Mouse (Mus musculus) testis, postnatal 14 days (tissue): ENCODE data around the gene Galnt9.

Experiments used
- DNase-seq: peaks from one replicate; pipeline ENCODE4 v3.0.0; 2021; ENCODE audit warnings: low spot score

The Galnt9 gene

DNA sequence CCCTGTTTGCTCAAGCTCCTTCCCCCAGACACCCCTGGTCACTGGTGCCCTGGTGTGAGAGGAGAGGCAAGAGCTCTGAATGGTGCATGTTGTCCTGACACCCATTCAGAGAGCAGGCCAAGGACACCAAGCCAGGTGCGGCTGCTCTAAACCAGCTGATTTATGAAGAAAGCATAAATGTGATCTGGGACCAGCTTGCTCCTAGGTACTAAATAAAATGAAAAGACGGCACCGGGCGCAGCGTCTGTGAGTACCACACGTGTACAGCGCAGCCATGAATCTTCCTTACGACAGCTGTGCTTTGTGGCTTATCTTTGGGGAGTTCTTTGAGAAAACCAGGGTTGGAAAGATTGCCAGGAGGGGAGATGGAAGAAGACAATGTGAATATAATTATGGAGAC is 8.2 kb upstream of the Galnt9 start:
- no peak for DNase-seq

GRCm38 (mm10) chr5:110540947-110541346 is 3.2 kb upstream of the Galnt9 start:
- no peak for DNase-seq

GRCm38 (mm10) chr5:110541456-110541855 is 2.7 kb upstream of the Galnt9 start:
- no peak for DNase-seq

- no peak for DNase-seq
These were observed 525 bp downstream of the Galnt9 start for GRCm38 (mm10) chr5:110544691-110545069.

DNA sequence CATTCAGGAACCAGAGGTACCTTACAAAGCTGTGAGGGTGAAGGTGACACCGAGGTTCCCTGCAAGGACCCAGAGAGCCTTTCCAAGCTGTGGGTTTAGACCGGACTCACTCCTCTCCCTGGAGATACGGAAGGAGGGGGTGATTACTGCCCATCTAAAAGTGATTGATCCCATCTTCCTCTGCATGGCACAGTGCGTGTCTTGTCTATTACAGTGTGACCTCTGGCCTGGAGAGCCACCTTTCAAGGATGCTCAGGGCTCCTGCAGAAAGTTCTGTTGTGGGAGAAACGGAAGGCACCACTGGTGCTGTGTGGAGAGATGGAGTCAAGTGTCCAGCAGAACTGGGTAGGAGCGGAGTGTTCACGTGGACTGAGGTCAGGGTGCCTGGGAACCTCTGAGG is 1.2 kb downstream of the Galnt9 start:
- DNase-seq = no peak

GRCm38 (mm10) chr5:110546136-110546535 is 2.0 kb downstream of the Galnt9 start:
- DNase-seq = no peak

DNA sequence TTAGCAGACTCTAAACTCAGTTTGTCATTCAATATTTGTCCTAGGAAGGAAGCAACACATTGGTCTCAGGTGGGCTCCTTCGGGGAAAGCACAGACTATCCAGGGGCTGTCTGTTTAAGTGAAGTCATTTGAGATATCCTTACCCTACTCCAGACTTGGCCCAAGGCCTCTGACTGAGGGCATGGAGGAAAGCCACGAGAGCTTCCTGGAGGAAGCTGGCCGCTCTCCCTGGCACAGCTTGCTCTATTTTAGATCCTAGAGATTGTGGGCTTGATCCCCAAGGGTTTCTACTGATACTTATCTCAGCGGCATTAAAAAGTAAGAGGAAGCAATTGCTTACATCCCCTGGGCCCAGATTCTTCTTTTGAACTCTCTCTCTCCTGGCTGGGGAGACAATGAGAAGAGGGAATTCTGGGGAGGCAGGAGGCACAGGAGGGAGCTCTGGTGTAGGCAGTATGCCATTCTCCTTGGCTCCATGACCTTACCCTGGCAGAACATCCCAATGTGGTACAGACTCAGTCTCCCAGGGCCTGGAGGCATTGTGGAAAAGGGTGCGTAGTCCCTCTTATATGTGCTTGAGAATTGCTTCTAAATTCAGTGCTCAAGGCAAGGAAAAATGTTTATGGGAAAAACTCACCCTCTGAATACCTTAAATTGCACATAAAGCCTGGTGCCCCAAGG is 2.7 kb downstream of the Galnt9 start:
- DNase-seq = no peak

DNA sequence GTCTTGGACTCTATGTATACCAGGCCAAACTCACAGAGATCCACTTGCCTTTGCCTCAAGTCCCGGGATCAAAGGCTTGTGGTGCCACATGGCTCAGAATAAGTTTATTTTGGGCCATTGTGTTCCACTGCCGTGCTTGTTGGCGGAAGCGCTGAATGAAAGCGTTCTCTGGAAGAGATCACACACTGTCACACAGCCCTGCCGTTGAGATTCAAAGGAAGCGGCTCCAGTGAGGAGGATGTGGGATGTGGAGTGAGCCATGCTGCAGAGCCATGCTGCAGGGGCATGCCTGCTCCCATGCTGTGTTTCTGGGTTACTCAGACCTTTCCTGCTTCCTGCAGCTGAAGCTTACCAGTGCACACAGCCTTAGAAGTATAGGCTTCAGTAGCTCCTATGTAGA is 4.3 kb downstream of the Galnt9 start:
- DNase-seq = no peak

- no peak for DNase-seq
These were observed 6.0 kb downstream of the Galnt9 start for GRCm38 (mm10) chr5:110550189-110550588.

DNA sequence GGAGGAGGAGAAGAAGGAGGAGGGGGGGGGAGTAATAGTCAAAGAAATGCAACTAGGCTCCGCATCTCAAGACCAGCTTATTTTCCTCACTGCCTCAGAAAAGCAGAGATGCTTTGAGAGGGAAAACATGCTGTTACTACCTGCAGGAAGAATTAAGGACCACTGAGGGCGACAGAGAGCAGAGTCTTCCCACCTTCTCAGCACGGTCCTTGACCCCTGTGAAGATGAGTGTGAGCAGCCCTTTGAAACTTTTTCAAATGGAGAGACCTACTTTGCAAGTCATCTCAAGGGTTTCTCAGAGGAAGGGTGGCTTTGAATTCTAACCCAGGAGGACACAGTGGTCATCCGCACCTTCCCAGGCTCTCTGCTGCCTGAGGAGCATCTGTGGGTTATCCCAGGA is 6.7 kb downstream of the Galnt9 start:
- DNase-seq = no peak

DNA sequence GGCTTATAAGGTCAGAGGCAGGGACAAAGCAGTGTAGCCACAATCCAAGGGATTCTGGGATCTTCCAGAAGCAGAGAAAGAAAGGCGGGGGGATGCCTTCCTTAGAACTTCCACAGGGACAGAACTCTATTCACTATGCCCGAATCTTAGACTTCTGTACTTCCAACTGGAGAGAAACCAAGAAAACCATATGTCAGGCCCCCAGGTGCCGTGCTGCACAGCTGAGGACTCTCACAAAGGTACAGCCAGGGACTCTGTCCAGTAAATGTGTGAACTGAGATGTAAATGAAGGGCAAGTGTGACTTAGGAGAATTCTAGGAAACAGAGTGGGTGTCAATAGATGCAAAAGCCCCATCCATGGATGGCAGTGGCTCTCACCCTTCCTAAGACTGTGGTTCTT is 7.8 kb downstream of the Galnt9 start:
- DNase-seq = no peak

- no peak for DNase-seq
These were observed 9.2 kb downstream of the Galnt9 start for GRCm38 (mm10) chr5:110553315-110553714.

DNA sequence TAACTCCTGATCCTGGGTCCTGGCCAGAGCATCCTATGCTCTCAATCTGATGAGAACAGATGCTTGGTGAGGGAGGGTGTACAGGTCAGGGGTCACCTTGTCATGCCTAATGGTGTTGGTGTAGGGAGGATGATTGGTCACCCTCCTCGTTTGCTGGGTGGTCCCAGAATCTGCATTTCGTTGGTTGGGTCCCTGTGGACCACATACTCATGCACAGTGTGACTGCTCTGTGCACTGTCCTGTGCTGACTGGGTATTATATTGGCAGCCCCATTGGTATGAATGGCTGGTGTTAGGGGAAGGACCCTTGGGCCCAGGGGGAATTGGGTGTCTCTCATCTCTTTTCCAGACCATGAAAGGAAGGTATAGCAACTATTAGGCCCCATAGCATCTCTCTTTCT is 11.0 kb downstream of the Galnt9 start:
- no peak for DNase-seq

DNA sequence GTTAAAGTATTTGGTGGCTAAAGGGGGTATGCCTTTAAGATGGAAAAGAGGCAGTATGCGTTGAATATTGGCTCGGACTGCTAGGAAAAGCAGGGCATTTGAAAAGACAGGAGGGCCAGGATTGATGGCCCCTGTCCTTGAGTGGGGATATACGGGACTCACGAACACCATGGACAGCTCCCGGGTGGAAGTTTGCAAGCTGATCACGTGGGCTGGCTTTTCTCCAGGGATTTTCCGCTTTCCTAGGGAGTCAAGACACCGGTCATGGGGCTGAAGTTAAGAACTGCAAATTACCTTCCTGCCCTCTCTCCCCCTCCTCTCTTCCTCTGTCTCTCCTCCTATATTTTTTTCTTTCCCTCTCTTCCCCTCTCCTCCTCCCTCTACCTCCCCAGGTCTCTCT is 14.2 kb downstream of the Galnt9 start:
- DNase-seq = peak; percentile 73

GRCm38 (mm10) chr5:110559679-110560078 is 15.5 kb downstream of the Galnt9 start:
- DNase-seq = no peak

DNA sequence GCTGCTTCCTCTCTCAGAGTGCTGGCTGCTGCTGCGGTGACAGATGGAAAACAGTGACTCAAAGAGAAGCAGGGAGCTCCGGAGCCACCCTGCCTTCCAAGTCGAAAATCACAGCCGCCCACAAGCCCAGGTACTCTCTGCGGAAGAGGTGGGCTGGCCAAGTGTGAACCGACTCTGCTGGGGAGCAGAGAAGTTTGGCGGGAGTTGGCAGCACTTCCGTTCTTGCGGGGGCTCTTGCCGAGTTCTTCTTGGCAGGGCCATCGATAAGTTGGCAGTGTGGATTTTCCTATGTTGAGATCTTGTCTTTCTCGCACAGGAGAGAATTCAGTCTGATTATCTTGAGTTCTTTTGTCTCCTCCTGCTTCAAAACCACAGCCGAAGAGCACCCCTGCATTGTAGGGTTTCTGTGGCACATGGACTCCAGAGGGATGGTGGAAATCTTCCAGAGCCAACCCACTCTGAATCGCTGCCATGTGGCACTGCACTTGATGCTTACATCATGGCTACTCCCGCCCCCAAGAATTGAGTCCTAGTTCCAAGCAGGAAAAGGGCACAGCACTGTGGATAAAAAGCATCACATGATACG is 18.7 kb downstream of the Galnt9 start:
- no peak for DNase-seq

DNA sequence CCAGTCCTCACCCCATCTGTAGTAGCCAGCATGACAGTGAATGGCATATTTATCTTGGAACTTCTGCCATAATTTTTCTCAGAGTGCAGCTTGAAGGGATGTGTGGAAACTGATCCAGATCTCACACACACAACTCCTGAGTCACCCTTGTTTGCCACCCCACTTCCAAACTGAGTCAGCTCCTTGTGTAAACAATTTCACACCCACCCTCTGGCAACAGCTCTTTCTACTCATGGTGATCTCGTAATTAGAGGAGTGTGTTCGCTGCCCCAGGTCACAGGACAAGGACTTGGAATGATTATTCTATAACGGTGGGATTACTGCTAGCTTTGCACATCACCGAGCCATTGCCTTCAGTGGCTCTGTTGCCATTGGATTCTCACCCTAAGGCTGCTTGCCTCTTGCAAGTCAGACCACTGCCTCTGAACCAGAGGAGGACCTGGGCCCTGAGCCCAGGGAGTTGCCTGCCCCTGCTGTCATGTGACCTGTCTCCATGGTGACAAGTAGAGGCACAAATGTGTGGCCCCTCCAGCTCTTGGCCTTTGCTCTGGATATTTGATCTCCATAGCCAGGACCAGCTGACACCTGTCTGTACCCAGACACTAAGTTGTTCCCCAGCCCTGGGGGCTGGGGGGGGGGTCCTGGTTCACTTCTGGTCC is 21.0 kb downstream of the Galnt9 start:
- no peak for DNase-seq

GRCm38 (mm10) chr5:110567547-110567946 is 23.4 kb downstream of the Galnt9 start:
- DNase-seq = no peak

- no peak for DNase-seq
These were observed 30.7 kb downstream of the Galnt9 start for GRCm38 (mm10) chr5:110574888-110575287.

GRCm38 (mm10) chr5:110579296-110579695 is 35.1 kb downstream of the Galnt9 start:
- no peak for DNase-seq

- no peak for DNase-seq
These were observed 36.5 kb downstream of the Galnt9 start for GRCm38 (mm10) chr5:110580569-110581239.

GRCm38 (mm10) chr5:110582647-110583538 is 38.7 kb downstream of the Galnt9 start:
- no peak for DNase-seq
